Mouse (Mus musculus): ENCODE data around the gene Rspry1.

Rspry1 gene

GRCm38 (mm10) chr8:94601607-94602385 lies at the start of gene Rspry1, which contains the start of gene Fam192a:
TSS of gene Rspry1 (plus strand) at chr8:94601937.
TSS of gene Fam192a (minus strand) at chr8:94601997.
- peak; percentile 100 for DNase-seq

GRCm38 (mm10) chr8:94552696-94553095 lies 49.0 kb upstream of the Rspry1 start:
- no peak for DNase-seq

DNA sequence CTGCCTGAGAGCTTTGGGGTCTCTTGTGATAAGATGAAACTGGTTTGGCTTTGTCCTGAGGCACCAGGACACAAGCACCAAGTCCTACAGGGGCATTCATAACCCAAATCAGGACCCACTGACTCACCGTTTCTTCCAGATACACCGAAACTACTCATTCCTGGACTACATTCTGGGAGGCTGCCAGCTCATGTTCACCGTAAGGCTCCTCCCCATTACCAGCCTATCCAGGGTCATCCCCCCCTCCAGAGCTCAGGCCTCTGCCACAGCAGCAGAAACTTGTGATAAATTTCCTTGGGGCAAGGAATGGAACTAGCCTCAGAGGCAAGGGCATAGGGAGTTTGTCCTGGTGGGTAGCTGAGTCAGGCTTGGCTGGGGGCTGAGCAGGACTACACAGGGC lies 44.5 kb upstream of the Rspry1 start:
- no peak for DNase-seq

GRCm38 (mm10) chr8:94561256-94561655 lies 40.5 kb upstream of the Rspry1 start:
- DNase-seq = no peak

- DNase-seq = no peak
Observed at GRCm38 (mm10) chr8:94564421-94564820, 37.3 kb upstream of the Rspry1 start.

DNA sequence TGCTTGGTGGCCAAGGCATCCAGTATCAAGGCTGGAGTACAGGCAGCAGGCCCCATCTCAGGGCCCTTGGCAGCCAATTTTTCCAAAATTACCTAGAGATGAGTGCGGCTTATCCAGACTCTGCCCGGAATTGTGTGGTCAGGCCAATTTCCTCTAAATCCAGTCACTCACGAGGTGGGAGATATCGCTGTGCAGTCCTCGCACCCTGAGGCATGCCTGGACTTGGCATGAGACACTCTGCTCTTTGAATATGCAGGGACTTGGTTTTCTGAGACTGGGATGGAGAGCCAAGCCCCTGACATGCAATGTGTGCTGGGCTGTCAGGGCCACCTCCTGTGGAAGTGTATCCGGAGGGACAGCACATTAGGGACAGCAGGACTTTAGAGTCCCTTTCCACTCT lies 35.7 kb upstream of the Rspry1 start:
- no peak for DNase-seq

GRCm38 (mm10) chr8:94566446-94567158 lies 35.1 kb upstream of the Rspry1 start:
- no peak for DNase-seq

- DNase-seq = no peak
Observed at GRCm38 (mm10) chr8:94567159-94567849, 34.4 kb upstream of the Rspry1 start.

DNA sequence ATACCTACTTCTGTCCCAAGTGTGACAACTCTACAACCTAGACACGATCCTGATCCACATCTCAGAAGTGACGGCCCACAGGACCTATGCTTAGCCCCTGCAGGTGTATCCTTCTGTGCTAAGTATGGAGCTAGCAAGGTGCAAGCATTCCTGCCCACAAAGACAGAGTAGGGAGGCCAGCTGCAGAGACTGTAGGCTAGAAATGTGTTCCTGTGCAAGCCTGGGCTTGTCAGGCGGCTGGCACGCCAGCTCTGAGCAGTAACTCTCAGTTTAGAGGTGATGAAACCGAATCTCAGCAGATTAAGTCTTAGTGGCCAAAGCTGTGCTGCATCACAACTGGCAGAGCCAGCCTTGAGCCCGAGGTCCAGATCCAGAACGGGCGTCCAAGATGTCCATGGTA lies 33.6 kb upstream of the Rspry1 start:
- DNase-seq = no peak

GRCm38 (mm10) chr8:94569419-94569818 lies 32.3 kb upstream of the Rspry1 start:
- DNase-seq = no peak

DNA sequence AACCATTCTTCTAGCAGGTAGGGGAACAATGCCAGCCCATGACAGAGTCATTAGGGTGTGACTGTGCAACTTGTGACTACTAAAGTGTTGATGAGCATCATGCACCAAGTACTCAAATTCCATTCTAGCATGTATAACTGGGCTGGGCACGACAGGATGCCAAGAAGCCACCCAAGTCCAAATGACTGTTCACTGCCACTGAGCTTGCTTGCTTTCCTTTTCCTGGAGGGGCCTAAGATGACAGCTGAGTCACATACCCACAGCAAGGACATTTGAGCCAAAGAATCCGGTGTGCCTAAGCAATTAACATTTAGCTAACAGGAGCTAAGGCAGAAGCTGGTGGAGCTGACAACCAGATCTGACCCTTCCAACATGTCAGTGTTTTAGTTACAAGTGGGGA lies 29.8 kb upstream of the Rspry1 start:
- no peak for DNase-seq

- DNase-seq = no peak
Observed at GRCm38 (mm10) chr8:94574159-94574907, 27.4 kb upstream of the Rspry1 start.

- DNase-seq = no peak
Observed at GRCm38 (mm10) chr8:94575148-94575547, 26.6 kb upstream of the Rspry1 start.

GRCm38 (mm10) chr8:94581820-94582483 lies 19.8 kb upstream of the Rspry1 start:
- DNase-seq = no peak

DNA sequence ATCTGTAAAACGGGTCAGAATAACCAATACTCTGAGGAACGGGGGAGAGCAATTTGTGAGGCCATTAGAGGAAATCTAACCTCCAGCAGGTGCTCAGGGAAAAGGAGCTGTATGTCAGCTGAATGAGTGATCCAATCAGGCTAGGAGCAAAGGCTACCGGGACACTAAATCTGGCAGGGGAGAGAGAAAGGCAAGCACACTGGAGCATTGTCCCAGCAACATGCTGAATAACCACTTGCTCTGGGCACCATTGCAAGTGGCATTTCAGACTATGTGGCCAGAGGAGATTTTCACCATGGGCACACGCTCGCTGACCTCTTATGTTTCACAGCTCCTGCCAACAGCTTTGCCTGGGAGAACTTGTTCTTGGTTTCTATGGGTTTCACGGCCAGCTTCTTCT lies 19.2 kb upstream of the Rspry1 start:
- DNase-seq = no peak

DNA sequence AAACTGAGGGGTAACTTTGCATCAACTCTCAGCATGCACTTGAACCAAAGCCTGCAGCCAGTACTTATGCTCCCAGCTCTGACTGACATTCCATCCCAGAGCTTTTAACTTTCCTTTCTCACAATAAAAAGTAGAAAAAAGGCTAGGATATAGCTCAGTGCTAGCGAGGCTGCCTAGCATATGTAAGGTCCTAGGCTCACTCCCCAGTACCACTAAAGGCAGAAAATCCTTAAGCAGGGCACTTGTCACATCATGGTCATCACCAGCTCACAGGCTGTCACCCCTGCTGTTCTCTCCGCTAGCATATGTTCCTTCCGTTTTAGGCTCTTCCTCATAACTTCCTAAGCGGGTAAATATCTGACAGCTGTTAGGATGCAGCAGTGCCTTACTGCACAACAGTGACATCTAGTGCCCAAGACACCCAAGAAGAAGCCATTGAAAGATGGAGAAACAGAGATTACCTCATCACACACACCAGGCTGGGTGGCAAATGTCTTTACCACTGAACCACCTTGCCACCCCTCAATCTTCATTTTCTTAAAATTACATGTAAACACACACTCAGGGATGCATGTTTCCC lies 17.4 kb upstream of the Rspry1 start:
- DNase-seq = peak; percentile 68

DNA sequence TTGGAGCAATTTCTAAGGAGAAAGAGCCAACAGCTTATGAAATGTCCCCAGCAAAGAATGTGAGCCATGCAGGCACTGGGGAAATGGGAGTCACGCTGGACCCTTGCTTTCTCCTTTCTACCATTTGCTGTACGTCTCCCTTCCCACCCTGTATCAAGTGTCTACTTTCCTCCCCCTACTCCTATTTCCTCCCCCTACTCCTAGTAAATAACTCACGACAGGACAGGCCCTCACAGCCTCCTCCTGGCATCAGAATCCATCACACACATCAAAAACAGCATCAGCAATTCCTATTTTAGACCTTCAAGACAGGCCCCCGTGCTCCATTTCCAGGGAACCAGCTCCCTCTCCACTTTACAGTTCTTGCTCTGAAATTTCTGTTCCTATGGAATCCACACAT lies 10.0 kb upstream of the Rspry1 start:
- no peak for DNase-seq

DNA sequence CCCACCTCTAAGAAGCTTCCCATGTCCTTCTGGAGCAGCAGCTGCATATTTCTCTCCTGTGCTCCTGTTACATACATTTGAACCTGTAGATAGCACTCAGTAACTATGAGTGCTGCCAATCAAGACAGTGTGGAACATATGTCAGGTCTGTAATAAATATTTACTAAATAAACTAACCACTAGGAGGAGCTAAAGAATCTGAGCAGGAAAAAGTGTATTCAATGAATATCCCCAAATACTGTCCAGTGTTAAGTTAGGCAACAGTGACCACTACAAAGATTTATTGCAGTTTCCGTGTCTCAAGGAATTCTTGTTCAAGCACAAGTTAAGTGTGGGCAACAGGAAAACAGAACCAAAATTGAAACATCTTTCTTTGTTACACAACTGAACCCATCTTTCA lies 7.5 kb upstream of the Rspry1 start:
- no peak for DNase-seq

- DNase-seq = no peak
Observed at GRCm38 (mm10) chr8:94600478-94600877, 1.3 kb upstream of the Rspry1 start.

DNA sequence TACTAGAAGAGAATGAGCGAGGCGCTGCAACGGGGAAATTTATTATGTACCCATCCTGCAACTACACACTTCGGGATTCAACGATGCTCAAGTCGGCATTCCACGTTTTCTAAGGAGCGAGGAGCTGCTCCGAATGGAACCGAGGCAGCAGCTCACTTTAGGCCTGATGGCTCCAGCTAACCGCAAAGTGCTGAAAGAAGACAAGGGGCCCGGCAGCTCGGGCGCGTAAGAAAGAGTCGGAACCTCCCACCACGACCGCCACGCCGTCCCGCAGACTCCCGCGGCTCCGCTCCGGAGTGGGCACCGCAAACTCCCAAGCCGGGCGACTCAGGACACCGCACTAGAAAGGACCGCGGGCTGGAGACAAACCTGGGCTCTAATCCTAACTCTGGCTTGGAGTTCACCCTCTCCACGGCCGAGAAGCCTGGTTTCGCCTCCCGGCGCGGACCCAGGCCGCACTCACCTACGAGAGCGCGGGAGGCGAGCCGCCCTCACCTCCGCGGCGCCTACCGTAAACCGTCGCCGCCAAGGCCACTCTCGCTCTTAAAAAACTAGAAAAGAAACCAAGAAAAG lies 617 bp upstream of the Rspry1 start:
- DNase-seq = peak; percentile 28

DNA sequence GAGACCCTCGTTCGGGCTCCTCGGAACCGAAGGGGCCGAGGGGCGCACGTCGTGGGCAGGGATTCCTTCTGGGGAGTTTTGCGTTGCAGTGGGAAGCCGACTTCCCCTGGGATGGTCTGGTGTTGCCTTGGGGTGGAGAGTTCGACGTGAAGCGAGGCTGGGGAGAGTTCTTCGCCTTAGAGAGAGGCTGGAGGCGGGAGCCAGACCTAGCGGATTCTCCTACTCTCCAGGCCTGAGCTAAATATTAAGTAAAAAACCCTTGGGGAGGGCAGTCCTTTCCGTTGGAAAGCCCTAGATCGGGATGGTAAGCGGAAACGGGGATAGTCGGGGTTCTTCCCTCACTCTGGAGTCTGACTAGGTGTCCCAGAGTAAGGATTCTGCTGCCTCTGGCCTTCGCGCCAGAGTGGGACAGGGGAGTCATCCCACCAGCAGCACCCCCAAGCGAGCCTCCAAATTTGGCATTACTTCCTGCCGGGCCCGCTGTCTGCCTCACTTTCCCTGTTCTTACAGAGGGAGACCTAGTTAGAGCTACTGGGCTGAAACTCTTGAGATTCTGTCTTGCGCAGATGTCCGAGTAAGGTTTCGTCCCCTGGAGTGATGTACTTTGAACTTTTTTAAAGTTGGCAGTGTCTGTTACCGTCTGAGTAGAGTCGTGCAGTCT lies 864 bp downstream of the Rspry1 start:
- peak; percentile 32 for DNase-seq

Data from lung, postnatal 10 days (tissue).